Mouse (Mus musculus) neural tube, embryonic 14.5 days (tissue): ENCODE measurements around the gene Gm17268. TPM values are rescaled to one million over a fixed set of nuclear protein-coding genes. Genes with fewer than 3 reads are reported as not detected.

Experiments used
- ATAC-seq: fragments of 200-750 bp; cut with Nextera tagmentation; 2 replicates; pipeline ENCODE4 v1.8.0; 2017; ENCODE audit warnings: low read depth, mild to moderate bottlenecking, moderate TSS enrichment, moderate library complexity
- H3K27ac ChIP-seq: fragments of 300-500 bp; sonication (generic); 2 replicates; pipeline ENCODE4 v1.5.1; 2014; ENCODE audit warnings: low read depth, mild to moderate bottlenecking, control low read depth, low read length, moderate library complexity, mixed read lengths
- H3K27me3 ChIP-seq: fragments of 300-500 bp; sonication (generic); 2 replicates; pipeline ENCODE4 v1.6.1; 2014; ENCODE audit warnings: low read length; ENCODE audit not compliant: control insufficient read depth, insufficient read depth
- H3K36me3 ChIP-seq: fragments of 300-500 bp; sonication (generic); 2 replicates; pipeline ENCODE4 v1.6.1; 2014; ENCODE audit warnings: low read length, mixed read lengths; ENCODE audit not compliant: control insufficient read depth, insufficient read depth
- H3K4me1 ChIP-seq: fragments of 300-500 bp; sonication (generic); 2 replicates; pipeline ENCODE4 v1.6.1; 2014; ENCODE audit warnings: low read length; ENCODE audit not compliant: control insufficient read depth, insufficient read depth
- H3K4me2 ChIP-seq: fragments of 300-500 bp; sonication (generic); 2 replicates; pipeline ENCODE4 v1.6.1; 2014; ENCODE audit warnings: mild to moderate bottlenecking, low read depth, low read length, control low read depth
- H3K4me3 ChIP-seq: fragments of 300-500 bp; sonication (generic); 2 replicates; pipeline ENCODE4 v1.5.1; 2014; ENCODE audit warnings: low read depth, low read length, control low read depth, mixed read lengths
- H3K9ac ChIP-seq: fragments of 300-500 bp; sonication (generic); replicated peaks from 2 replicates; pipeline ENCODE4 v1.6.1; 2014; ENCODE audit warnings: low read depth, mild to moderate bottlenecking, control low read depth, low read length, mixed read lengths
- H3K9me3 ChIP-seq: fragments of 300-500 bp; sonication (generic); 2 replicates; pipeline ENCODE4 v1.6.1; 2016; ENCODE audit warnings: low read length; ENCODE audit not compliant: control insufficient read depth
- WGBS: fragments of 180-500 bp; shearing (Covaris S2); extraction: QIAGEN DNeasy Blood & Tissue Kit; methylation state at CpG from one replicate; pipeline ENCODE4 v1.1.7; 2014; 5-methylcytosine and 5-hydroxymethylcytosine counted together
- polyA plus RNA-seq: library from polyadenylated mRNA; unstranded; fragments of >200 nt; fragmentation: Nextera tagmentation; extraction: Ambion mirVana; gene quantifications from 2 replicates; pipeline ENCODE4 v1.2.1, GENCODE M21; 2014

The Gm17268 gene
- polyA plus RNA-seq, 1 experiment from 2014 or later, result not detected

DNA sequence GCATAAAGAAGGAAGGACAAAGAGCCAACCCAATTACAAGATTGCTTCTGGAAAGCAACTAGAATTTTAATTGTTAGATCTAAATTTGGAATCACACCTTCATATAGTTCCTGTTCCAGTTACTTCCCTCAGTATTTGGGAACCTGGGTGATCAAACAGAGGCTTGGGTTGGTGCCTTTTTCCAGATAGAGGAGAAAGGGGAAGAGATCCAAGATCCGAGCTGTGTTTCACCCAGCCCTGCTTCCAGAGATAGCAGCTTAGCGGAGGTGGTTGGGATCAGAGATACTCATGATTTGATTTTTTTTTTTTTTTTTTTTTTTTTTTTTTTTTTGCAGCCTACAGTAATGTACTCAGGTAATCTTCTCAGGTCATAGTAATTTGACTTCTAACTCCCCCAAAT lies 2.5 kb downstream of the Gm17268 start:
- Histone ChIP-seq H3K9ac (no peak overlapping the region), H3K4me1 (no peaks in the 10 kb centered on the region; the same call in 1 of the 2 replicates), H3K27ac (no peak overlapping the region), H3K4me2 (no peak overlapping the region), H3K9me3 (no peaks in the 10 kb centered on the region), H3K4me3 (no peak overlapping the region), H3K36me3 (no peaks in the 10 kb centered on the region), H3K27me3 (no peaks in the 10 kb centered on the region)
- no peak for ATAC-seq
- whole genome bisulfite sequencing, result 93% methylated on average over 2 of the region's 2 CpGs

DNA sequence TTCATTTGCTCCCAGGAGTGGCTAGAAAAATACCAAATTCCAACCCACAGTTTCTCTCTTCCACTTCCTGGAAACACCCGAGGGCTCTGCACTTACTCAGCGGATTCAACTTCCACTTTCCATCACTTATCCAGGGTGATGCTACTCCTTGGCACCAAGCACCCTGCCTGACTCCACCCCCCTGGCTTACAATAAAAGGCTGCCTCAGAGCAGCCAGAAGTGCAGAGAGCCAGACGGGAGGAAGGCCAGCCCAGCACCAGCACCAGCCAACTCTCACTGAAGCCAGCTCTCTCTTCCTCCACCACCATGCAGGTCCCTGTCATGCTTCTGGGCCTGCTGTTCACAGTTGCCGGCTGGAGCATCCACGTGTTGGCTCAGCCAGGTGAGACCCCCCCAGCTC lies 3.0 kb downstream of the Gm17268 start, which contains the start of gene Ccl2:
Gene Ccl2 (plus strand): TSS at position 216 of the 400 bp plus-strand sequence.
- ATAC-seq, result peak; percentile 66; the same call in 1 of the 2 replicates
- Histone ChIP-seq H3K36me3 (no peaks in the 10 kb centered on the region), H3K4me3 (no peak within 1 kb of the TSS), H3K4me1 (no peaks in the 10 kb centered on the region; the same call in 1 of the 2 replicates), H3K27me3 (no peaks in the 10 kb centered on the region), H3K27ac (no peak within 1 kb of the TSS), H3K9ac (no peak within 1 kb of the TSS), H3K4me2 (no peak within 1 kb of the TSS), H3K9me3 (no peaks in the 10 kb centered on the region)
- WGBS, result 28% methylated on average over 5 of the region's 5 CpGs

DNA sequence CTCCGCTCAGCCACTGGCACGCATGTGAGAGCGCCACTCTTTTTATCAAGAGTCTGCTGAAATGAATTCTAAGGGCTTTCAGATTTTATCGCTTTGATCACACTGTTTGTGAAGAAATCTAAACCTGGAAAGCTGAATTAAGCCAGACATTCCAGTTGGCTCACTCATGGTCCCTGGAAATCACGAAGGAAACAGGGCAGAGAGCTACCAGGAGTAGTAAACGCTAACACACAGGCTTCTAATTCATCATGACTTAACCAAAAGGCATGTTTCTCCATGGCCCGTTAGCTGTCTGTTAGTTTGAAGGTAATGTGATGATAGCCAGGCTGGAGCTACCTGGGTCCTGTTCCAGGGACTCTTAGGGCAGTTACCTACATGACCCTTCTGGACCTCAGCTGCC lies 3.9 kb downstream of the Gm17268 start:
- H3K4me3 ChIP-seq, result no peak overlapping the region
- H3K9me3 ChIP-seq, result no peaks in the 10 kb centered on the region
- no peak overlapping the region for H3K4me2 ChIP-seq
- no peak for ATAC-seq
- no peaks in the 10 kb centered on the region for H3K27me3 ChIP-seq
- no peak overlapping the region for H3K27ac ChIP-seq
- no peaks in the 10 kb centered on the region for H3K36me3 ChIP-seq
- H3K9ac ChIP-seq, result no peak overlapping the region
- H3K4me1 ChIP-seq, result no peaks in the 10 kb centered on the region; the same call in 1 of the 2 replicates
- WGBS, result 90% methylated on average over 7 of the region's 7 CpGs

DNA sequence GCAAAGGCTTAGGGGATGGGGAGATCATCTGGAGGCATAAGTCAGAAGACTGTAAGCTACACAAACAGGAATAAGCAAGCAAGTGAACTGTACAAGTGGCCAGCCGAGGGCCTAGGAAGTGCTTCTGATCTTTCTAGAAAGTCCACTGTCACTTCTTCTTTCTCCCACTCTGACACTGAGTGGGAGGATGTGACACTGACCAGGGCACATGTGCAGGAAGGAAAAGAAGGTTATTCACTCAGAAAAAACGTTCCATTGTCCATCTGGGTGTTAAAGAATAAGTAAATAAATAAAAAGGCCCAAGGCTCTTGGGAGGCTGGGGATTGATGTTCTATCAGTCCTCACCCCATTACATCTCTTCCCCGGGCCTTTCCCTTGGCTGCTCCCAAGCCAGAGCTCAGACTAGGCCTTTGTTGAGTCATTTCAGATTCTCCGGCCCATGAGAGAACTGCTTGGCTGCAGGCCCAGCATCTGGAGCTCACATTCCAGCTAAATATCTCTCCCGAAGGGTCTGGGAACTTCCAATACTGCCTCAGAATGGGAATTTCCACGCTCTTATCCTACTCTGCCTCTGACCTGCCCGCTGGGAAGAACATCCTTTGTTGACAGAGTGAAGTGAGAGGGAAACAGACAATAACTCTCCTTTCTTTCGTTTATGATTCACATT lies 5.6 kb downstream of the Gm17268 start:
- no peak overlapping the region for H3K4me3 ChIP-seq
- H3K27ac ChIP-seq, result no peak overlapping the region
- ATAC-seq, result no peak
- no peaks in the 10 kb centered on the region for H3K9me3 ChIP-seq
- H3K36me3 ChIP-seq, result no peaks in the 10 kb centered on the region
- no peaks in the 10 kb centered on the region for H3K27me3 ChIP-seq
- WGBS, result 27% methylated on average over 8 of the region's 8 CpGs
- H3K9ac ChIP-seq, result no peak overlapping the region
- H3K4me2 ChIP-seq, result no peak overlapping the region
- no peaks in the 10 kb centered on the region for H3K4me1 ChIP-seq

DNA sequence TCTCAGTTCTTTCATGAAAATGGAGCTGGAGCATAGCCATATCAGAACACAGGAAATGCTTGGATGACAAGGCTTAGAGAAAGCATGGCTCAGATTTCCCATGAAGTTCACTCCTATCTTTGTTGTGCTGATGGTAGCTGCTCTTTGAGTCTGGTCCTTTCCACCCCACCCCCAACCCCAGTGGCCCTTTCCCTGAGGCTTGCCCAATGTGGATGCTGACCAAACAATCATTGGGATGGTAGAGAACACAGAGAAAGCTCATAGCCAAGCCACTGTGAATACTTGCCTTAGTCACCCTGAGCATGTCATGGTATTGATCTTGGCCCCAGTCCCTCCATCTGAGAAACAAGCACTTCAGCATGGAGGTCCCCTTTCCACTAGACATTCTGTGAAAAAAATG lies 6.2 kb downstream of the Gm17268 start:
- H3K9me3 ChIP-seq, result no peaks in the 10 kb centered on the region
- H3K4me2 ChIP-seq, result no peak overlapping the region
- no peak overlapping the region for H3K9ac ChIP-seq
- no peaks in the 10 kb centered on the region for H3K27me3 ChIP-seq
- no peak overlapping the region for H3K27ac ChIP-seq
- H3K36me3 ChIP-seq, result no peaks in the 10 kb centered on the region
- no peak for ATAC-seq
- no peaks in the 10 kb centered on the region for H3K4me1 ChIP-seq
- no peak overlapping the region for H3K4me3 ChIP-seq

DNA sequence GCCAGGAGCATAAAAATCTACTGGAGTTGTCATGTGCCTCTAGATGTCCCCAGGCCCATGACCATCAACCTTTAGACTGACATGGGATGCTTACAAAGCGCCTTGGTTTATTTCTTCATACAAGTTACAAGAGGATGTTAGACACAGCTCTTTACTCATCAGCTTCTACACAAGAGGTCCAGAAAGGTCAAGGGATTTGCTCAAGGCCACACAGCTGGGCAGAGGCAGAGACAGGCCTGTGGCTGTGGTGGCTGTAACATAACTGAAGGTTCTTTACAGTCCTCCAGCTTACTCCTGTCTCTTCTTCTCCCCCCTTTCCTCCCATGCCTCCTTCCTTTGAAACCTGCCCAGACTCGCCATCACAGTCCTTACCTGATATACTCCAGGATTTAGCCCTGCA lies 8.2 kb downstream of the Gm17268 start:
- no peak for ATAC-seq
- 75% methylated on average over 2 of the region's 2 CpGs for WGBS
- H3K36me3 ChIP-seq, result no peaks in the 10 kb centered on the region
- H3K9ac ChIP-seq, result no peak overlapping the region
- no peaks in the 10 kb centered on the region for H3K4me1 ChIP-seq
- H3K4me2 ChIP-seq, result no peak overlapping the region
- no peak overlapping the region for H3K4me3 ChIP-seq
- no peaks in the 10 kb centered on the region for H3K9me3 ChIP-seq
- no peaks in the 10 kb centered on the region for H3K27me3 ChIP-seq
- H3K27ac ChIP-seq, result no peak overlapping the region

DNA sequence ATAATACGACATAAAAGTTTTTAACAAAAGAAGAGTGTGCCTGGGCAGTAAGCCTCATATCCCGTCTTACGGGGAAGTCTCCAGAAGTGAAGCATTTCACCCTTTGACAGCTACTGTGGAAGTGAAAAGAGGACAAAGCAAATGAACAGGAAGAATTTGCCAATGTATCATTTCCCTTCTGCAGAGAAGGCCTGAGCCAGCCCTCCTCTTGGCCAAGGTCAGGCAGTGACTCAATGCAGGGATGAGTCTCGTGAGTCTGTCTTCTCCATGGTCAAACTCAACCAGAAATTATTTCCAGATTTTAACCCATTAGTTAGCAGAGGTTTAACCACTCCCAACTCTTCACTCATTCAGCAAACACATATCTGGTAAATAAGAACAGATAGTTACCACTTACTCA lies 14.6 kb downstream of the Gm17268 start:
- no peak for ATAC-seq
- Histone ChIP-seq H3K27me3 (no peaks in the 10 kb centered on the region), H3K9me3 (no peaks in the 10 kb centered on the region), H3K36me3 (no peaks in the 10 kb centered on the region), H3K4me2 (no peak overlapping the region), H3K4me3 (no peak overlapping the region), H3K9ac (no peak overlapping the region), H3K4me1 (no peaks in the 10 kb centered on the region), H3K27ac (no peak overlapping the region)
- 87% methylated on average over 4 of the region's 4 CpGs for WGBS

DNA sequence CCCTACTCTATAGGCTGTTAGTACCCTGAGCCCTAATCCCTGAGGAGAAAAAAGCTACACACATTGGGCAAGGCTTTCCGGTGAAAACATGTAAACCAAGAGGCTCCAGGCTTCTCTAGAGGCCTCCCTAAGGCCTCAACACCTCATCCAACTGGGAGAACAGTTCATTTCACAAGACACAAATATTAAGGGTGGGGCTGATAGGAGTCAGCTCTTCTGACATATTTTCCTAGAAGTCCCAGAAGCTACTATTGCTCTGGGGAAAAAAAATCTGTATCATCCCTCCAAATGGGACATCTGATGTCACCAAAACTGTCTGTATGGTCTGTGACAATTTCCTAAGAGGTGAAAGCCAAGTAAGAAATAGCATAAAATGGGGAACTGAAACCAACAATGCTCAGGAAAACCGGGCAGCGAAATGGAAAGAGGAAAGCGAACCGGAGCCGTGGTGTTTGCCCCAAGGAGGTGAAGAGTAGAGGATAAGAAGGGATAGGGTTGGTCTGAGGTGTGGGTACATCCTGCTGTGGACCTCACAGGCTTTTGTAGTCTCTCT lies 15.8 kb downstream of the Gm17268 start:
- Histone ChIP-seq H3K9ac (no peak overlapping the region), H3K4me1 (no peaks in the 10 kb centered on the region), H3K27me3 (no peaks in the 10 kb centered on the region), H3K27ac (no peak overlapping the region), H3K9me3 (no peaks in the 10 kb centered on the region), H3K36me3 (no peaks in the 10 kb centered on the region), H3K4me3 (no peak overlapping the region), H3K4me2 (no peak overlapping the region)
- 97% methylated on average over 6 of the region's 6 CpGs for WGBS
- ATAC-seq, result no peak

DNA sequence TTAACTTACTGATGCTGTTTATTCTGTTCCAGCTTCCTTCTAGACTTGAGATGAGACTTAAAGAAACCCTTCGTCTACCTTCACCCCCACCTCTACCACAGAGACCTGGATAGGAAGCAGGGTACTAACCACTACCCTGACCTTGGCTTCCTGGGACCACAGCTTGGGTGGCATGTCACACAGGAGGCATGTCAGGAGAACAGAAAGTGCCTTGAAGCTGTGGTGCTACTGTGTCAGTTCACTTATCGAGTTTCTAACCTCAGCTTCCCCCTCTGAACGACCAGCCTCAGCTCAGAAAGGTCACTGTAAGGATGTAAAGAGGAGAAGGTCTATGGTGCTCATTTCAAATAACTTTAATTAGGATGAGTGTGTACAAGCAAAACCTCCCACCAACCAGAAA lies 17.0 kb downstream of the Gm17268 start:
- Histone ChIP-seq H3K27ac (no peak overlapping the region), H3K36me3 (no peaks in the 10 kb centered on the region), H3K4me3 (no peak overlapping the region), H3K4me2 (no peak overlapping the region), H3K9me3 (no peaks in the 10 kb centered on the region), H3K9ac (no peak overlapping the region), H3K4me1 (no peaks in the 10 kb centered on the region), H3K27me3 (no peaks in the 10 kb centered on the region)
- 75% methylated on average over 3 of the region's 3 CpGs for WGBS
- ATAC-seq, result no peak
